Mouse (Mus musculus) lung, adult 2 months (tissue): ENCODE measurements around the gene Galnt17.

Experiments used
- CTCF ChIP-seq: fragments of 200-500 bp; IDR thresholded peaks from 2 replicates; pipeline ENCODE4 v1.5.1; 2011; ENCODE audit warnings: mild to moderate bottlenecking, low read length, control low read depth; ENCODE audit not compliant: insufficient read depth
- POLR2A ChIP-seq: fragments of 200-500 bp; IDR thresholded peaks from 2 replicates; pipeline ENCODE4 v1.6.1; 2011; ENCODE audit warnings: low read depth, mild to moderate bottlenecking, control low read depth, low read length, borderline replicate concordance; ENCODE audit errors: extremely low read depth

GRCm38 (mm10) chr5:130858706-130859105, 449.6 kb downstream of the Galnt17 start:
- TF ChIP-seq POLR2A: no peak
- TF ChIP-seq CTCF: no peak
